Mouse (Mus musculus) liver, embryonic 16.5 days (tissue): ENCODE results near the gene Cdc42bpa. TPM values are rescaled to one million over a fixed set of nuclear protein-coding genes. Genes with fewer than 3 reads are reported as not detected.

Experiments used
- ATAC-seq: fragments of 200-750 bp; cut with Nextera tagmentation; 2 replicates; pipeline ENCODE4 v1.8.0; 2017; ENCODE audit warnings: low read depth, mild to moderate bottlenecking, moderate number of reproducible peaks, moderate library complexity
- H3K27ac ChIP-seq: fragments of 300-500 bp; sonication (generic); 2 replicates; pipeline ENCODE4 v1.5.1; 2014; ENCODE audit warnings: mild to moderate bottlenecking, low read length
- H3K27me3 ChIP-seq: fragments of 300-500 bp; sonication (generic); 2 replicates; pipeline ENCODE4 v1.6.1; 2014; ENCODE audit warnings: low read depth, low read length, mixed read lengths; ENCODE audit not compliant: control insufficient read depth, insufficient read depth
- H3K36me3 ChIP-seq: fragments of 300-500 bp; sonication (generic); 2 replicates; pipeline ENCODE4 v1.6.1; 2014; ENCODE audit warnings: mild to moderate bottlenecking; ENCODE audit not compliant: control insufficient read depth, insufficient read depth
- H3K4me1 ChIP-seq: fragments of 300-500 bp; sonication (generic); 2 replicates; pipeline ENCODE4 v1.6.1; 2014; ENCODE audit warnings: low read depth, low read length, mixed read lengths; ENCODE audit not compliant: control insufficient read depth
- H3K4me2 ChIP-seq: fragments of 300-500 bp; sonication (generic); 2 replicates; pipeline ENCODE4 v1.6.1; 2014; ENCODE audit warnings: low read depth, low read length, mixed read lengths
- H3K4me3 ChIP-seq: fragments of 300-500 bp; sonication (generic); 2 replicates; pipeline ENCODE4 v1.5.1; 2014; ENCODE audit warnings: low read depth, mild to moderate bottlenecking, low read length
- H3K9ac ChIP-seq: fragments of 300-500 bp; sonication (generic); 2 replicates; pipeline ENCODE4 v1.6.1; 2014; ENCODE audit warnings: low read depth, low read length
- H3K9me3 ChIP-seq: fragments of 300-500 bp; sonication (generic); replicated peaks from 2 replicates; pipeline ENCODE4 v1.6.1; 2016; ENCODE audit warnings: low read length; ENCODE audit not compliant: control insufficient read depth
- WGBS: fragments of 180-500 bp; shearing (Covaris S2); extraction: QIAGEN DNeasy Blood & Tissue Kit; methylation state at CpG from one replicate; pipeline ENCODE4 v1.1.7; 2014; ENCODE audit not compliant: insufficient replicate concordance; 5-methylcytosine and 5-hydroxymethylcytosine counted together
- polyA plus RNA-seq: library from polyadenylated mRNA; unstranded; fragments of >200 nt; fragmentation: Nextera tagmentation; extraction: Ambion mirVana; gene quantifications from 2 replicates; pipeline ENCODE4 v1.2.1, GENCODE M21; 2015

The Cdc42bpa gene
- polyA plus RNA-seq, 1 experiment from 2014 or later = 6.7 TPM

GRCm38 (mm10) chr1:180198959-180199714 lies 238.9 kb downstream of the Cdc42bpa start, which contains the start of gene Coq8a:
Gene Coq8a, minus strand, starts transcription at chr1:180199602.
- Histone ChIP-seq H3K9me3 (no peaks in the 10 kb centered on the region), H3K27ac (no peak within 1 kb of the TSS), H3K4me3 (no peak within 1 kb of the TSS), H3K4me2 (no peak within 1 kb of the TSS), H3K27me3 (no peaks in the 10 kb centered on the region), H3K36me3 (no peaks in the 10 kb centered on the region), H3K9ac (no peak within 1 kb of the TSS), H3K4me1 (peaks cover 14% of the 10 kb centered on the region)
- 20% methylated on average over 4 of the region's 4 CpGs for WGBS
- ATAC-seq = no peak

- H3K27ac ChIP-seq = no peak overlapping the region
These were observed 239.4 kb downstream of the Cdc42bpa start for GRCm38 (mm10) chr1:180199715-180200050.

GRCm38 (mm10) chr1:180200722-180201121 lies 240.4 kb downstream of the Cdc42bpa start:
- ATAC-seq = no peak
- no peak overlapping the region for H3K9ac ChIP-seq
- H3K9me3 ChIP-seq = no peaks in the 10 kb centered on the region
- H3K4me2 ChIP-seq = no peak overlapping the region
- H3K36me3 ChIP-seq = no peaks in the 10 kb centered on the region
- 73% methylated on average over 5 of the region's 5 CpGs for WGBS
- no peaks in the 10 kb centered on the region for H3K27me3 ChIP-seq
- peaks cover 6% of the 10 kb centered on the region for H3K4me1 ChIP-seq
- H3K27ac ChIP-seq = no peak overlapping the region
- H3K4me3 ChIP-seq = no peak overlapping the region

More at GRCm38 (mm10) chr1:180199715-180200050, 239.4 kb downstream of the Cdc42bpa start:
- Histone ChIP-seq H3K4me3 (no peak overlapping the region), H3K4me1 (peaks cover 14% of the 10 kb centered on the region), H3K4me2 (no peak overlapping the region), H3K9ac (no peak overlapping the region), H3K27me3 (no peaks in the 10 kb centered on the region), H3K9me3 (no peaks in the 10 kb centered on the region), H3K36me3 (no peaks in the 10 kb centered on the region)
- 42% methylated on average over 4 of the region's 4 CpGs for WGBS
- ATAC-seq = no peak

GRCm38 (mm10) chr1:180208370-180208769 lies 248.1 kb downstream of the Cdc42bpa start:
- H3K4me2 ChIP-seq = no peak overlapping the region
- no peaks in the 10 kb centered on the region; the same call in 1 of the 2 replicates for H3K4me1 ChIP-seq
- no peak overlapping the region for H3K27ac ChIP-seq
- no peak for ATAC-seq
- H3K36me3 ChIP-seq = no peaks in the 10 kb centered on the region
- no peaks in the 10 kb centered on the region for H3K27me3 ChIP-seq
- WGBS = 65% methylated on average over 3 of the region's 3 CpGs
- no peak overlapping the region for H3K4me3 ChIP-seq
- H3K9me3 ChIP-seq = no peaks in the 10 kb centered on the region
- H3K9ac ChIP-seq = no peak overlapping the region

GRCm38 (mm10) chr1:180210031-180210432 lies 249.8 kb downstream of the Cdc42bpa start:
- no peaks in the 10 kb centered on the region for H3K36me3 ChIP-seq
- WGBS = 50% methylated on average over 4 of the region's 4 CpGs
- no peaks in the 10 kb centered on the region; the same call in 1 of the 2 replicates for H3K4me1 ChIP-seq
- H3K27me3 ChIP-seq = no peaks in the 10 kb centered on the region
- H3K4me3 ChIP-seq = no peak overlapping the region
- no peak for ATAC-seq
- H3K9ac ChIP-seq = no peak overlapping the region
- H3K27ac ChIP-seq = no peak overlapping the region
- H3K4me2 ChIP-seq = no peak overlapping the region
- no peaks in the 10 kb centered on the region for H3K9me3 ChIP-seq

- H3K27ac ChIP-seq = no peak overlapping the region
- H3K4me3 ChIP-seq = no peak overlapping the region
- H3K4me1 ChIP-seq = no peaks in the 10 kb centered on the region; the same call in 1 of the 2 replicates
- no peaks in the 10 kb centered on the region for H3K36me3 ChIP-seq
- WGBS = 56% methylated on average over 9 of the region's 9 CpGs
- H3K9me3 ChIP-seq = no peaks in the 10 kb centered on the region
- H3K27me3 ChIP-seq = no peaks in the 10 kb centered on the region
- H3K9ac ChIP-seq = no peak overlapping the region
- no peak; the same call in 1 of the 2 replicates for ATAC-seq
- no peak overlapping the region for H3K4me2 ChIP-seq
These were observed 250.6 kb downstream of the Cdc42bpa start for GRCm38 (mm10) chr1:180210781-180211271.

- H3K4me1 ChIP-seq = no peaks in the 10 kb centered on the region; the same call in 1 of the 2 replicates
- no peak for ATAC-seq
- H3K27ac ChIP-seq = no peak overlapping the region
- 39% methylated on average over 5 of the region's 5 CpGs for WGBS
- H3K4me2 ChIP-seq = no peak overlapping the region
- H3K9ac ChIP-seq = no peak overlapping the region
- no peak overlapping the region for H3K4me3 ChIP-seq
- H3K36me3 ChIP-seq = no peaks in the 10 kb centered on the region
- no peaks in the 10 kb centered on the region for H3K27me3 ChIP-seq
- H3K9me3 ChIP-seq = no peaks in the 10 kb centered on the region
These were observed 252.6 kb downstream of the Cdc42bpa start for GRCm38 (mm10) chr1:180212911-180213310.

GRCm38 (mm10) chr1:180215044-180215443 lies 254.8 kb downstream of the Cdc42bpa start:
- H3K36me3 ChIP-seq = no peaks in the 10 kb centered on the region
- no peaks in the 10 kb centered on the region; the same call in 1 of the 2 replicates for H3K4me1 ChIP-seq
- ATAC-seq = peak; percentile 71
- no peak overlapping the region for H3K27ac ChIP-seq
- H3K4me2 ChIP-seq = no peak overlapping the region
- H3K4me3 ChIP-seq = no peak overlapping the region
- no peaks in the 10 kb centered on the region for H3K27me3 ChIP-seq
- H3K9me3 ChIP-seq = no peaks in the 10 kb centered on the region
- 15% methylated on average over 4 of the region's 4 CpGs for WGBS
- no peak overlapping the region for H3K9ac ChIP-seq
